Mouse (Mus musculus): ENCODE measurements around the gene Akap13.

Akap13 gene

GRCm38 (mm10) chr7:75796474-75796873 is 341.1 kb downstream of the Akap13 start:
- no peak for DNase-seq (ENCODE audit: low spot score)

GRCm38 (mm10) chr7:75800530-75800929 is 345.2 kb downstream of the Akap13 start:
- no peak for DNase-seq (ENCODE audit: low spot score)

GRCm38 (mm10) chr7:75801022-75801421 is 345.7 kb downstream of the Akap13 start:
- no peak for DNase-seq (ENCODE audit: low spot score)

- no peak for DNase-seq (ENCODE audit: low spot score)
These were observed 346.5 kb downstream of the Akap13 start for GRCm38 (mm10) chr7:75801621-75802358.

- no peak for DNase-seq (ENCODE audit: low spot score)
These were observed 347.6 kb downstream of the Akap13 start for GRCm38 (mm10) chr7:75802887-75803286.
